Mouse (Mus musculus) liver, embryonic 14.5 days (tissue): ENCODE measurements around the gene Gabra5.

Source experiments
- CTCF ChIP-seq: IDR thresholded peaks from 2 replicates; pipeline ENCODE4 v1.5.1; 2016; ENCODE audit warnings: antibody characterized with exemption, low read depth, control low read depth
- EP300 ChIP-seq: IDR thresholded peaks from 2 replicates; pipeline ENCODE4 v1.6.1; 2016; ENCODE audit warnings: antibody characterized with exemption, low read depth

GRCm38 (mm10) chr7:57387341-57387654, 122.6 kb downstream of the Gabra5 start:
- TF ChIP-seq CTCF, result no peak
- TF ChIP-seq EP300, result no peak
